Mouse (Mus musculus) monocyte, adult 5-6 weeks (primary cell): ENCODE results near the gene Hmcn2. TPM values are rescaled to one million over a fixed set of nuclear protein-coding genes. Genes with fewer than 3 reads are reported as not detected.
A peak's percentile ranks its signal among the peaks of the same experiment; 100 is the strongest.

Experiments
- ATAC-seq: fragments of 153-309, 156-312 bp; replicated peaks from 2 replicates; pipeline ENCODE4 v1.8.0; 2017; ENCODE audit warnings: mild to moderate bottlenecking; ENCODE audit not compliant: low TSS enrichment, insufficient number of reproducible peaks, severe bottlenecking, poor library complexity, low FRiP score
- total RNA-seq: library from RNA; stranded (forward); fragments of 200-1000, 200-491, 200-594 nt; gene quantifications from 3 replicates; pipeline ENCODE4 v1.2.3, GENCODE M21; 2017

Gene Hmcn2
- not detected in 3 replicates for total RNA-seq

- ATAC-seq = no peak
Observed at GRCm38 (mm10) chr2:31314007-31314465, at the start of gene Hmcn2. TSS of gene Hmcn2 (plus strand) at chr2:31314415.

GRCm38 (mm10) chr2:31267447-31267846 lies 46.8 kb upstream of the Hmcn2 start:
- ATAC-seq = no peak

GRCm38 (mm10) chr2:31268631-31269030 lies 45.6 kb upstream of the Hmcn2 start:
- no peak for ATAC-seq

- ATAC-seq = no peak
Observed at GRCm38 (mm10) chr2:31269188-31269587, 45.0 kb upstream of the Hmcn2 start.

GRCm38 (mm10) chr2:31269847-31270246 lies 44.4 kb upstream of the Hmcn2 start:
- ATAC-seq = no peak

GRCm38 (mm10) chr2:31270470-31270869 lies 43.7 kb upstream of the Hmcn2 start:
- no peak for ATAC-seq

- ATAC-seq = no peak
Observed at GRCm38 (mm10) chr2:31271071-31271470, 43.1 kb upstream of the Hmcn2 start.

- no peak for ATAC-seq
Observed at GRCm38 (mm10) chr2:31274993-31275392, 39.2 kb upstream of the Hmcn2 start.

GRCm38 (mm10) chr2:31277810-31278209 lies 36.4 kb upstream of the Hmcn2 start:
- ATAC-seq = no peak

GRCm38 (mm10) chr2:31278483-31278882 lies 35.7 kb upstream of the Hmcn2 start:
- ATAC-seq = no peak

GRCm38 (mm10) chr2:31281138-31281537 lies 33.1 kb upstream of the Hmcn2 start:
- ATAC-seq = no peak

- ATAC-seq = no peak
Observed at GRCm38 (mm10) chr2:31282266-31282665, 31.9 kb upstream of the Hmcn2 start.

GRCm38 (mm10) chr2:31282880-31283279 lies 31.3 kb upstream of the Hmcn2 start:
- ATAC-seq = no peak

- ATAC-seq = no peak
Observed at GRCm38 (mm10) chr2:31284531-31284930, 29.7 kb upstream of the Hmcn2 start.

GRCm38 (mm10) chr2:31291421-31291820 lies 22.8 kb upstream of the Hmcn2 start:
- ATAC-seq = peak; percentile 63

GRCm38 (mm10) chr2:31294985-31295384 lies 19.2 kb upstream of the Hmcn2 start:
- ATAC-seq = peak; percentile 45; the same call in 1 of the 2 replicates

GRCm38 (mm10) chr2:31296395-31296794 lies 17.8 kb upstream of the Hmcn2 start:
- ATAC-seq = no peak

GRCm38 (mm10) chr2:31297602-31298268 lies 16.5 kb upstream of the Hmcn2 start:
- peak; percentile 85 for ATAC-seq

GRCm38 (mm10) chr2:31298814-31299213 lies 15.4 kb upstream of the Hmcn2 start:
- ATAC-seq = no peak

- ATAC-seq = no peak
Observed at GRCm38 (mm10) chr2:31299266-31299665, 14.9 kb upstream of the Hmcn2 start.

- no peak for ATAC-seq
Observed at GRCm38 (mm10) chr2:31299996-31300395, 14.2 kb upstream of the Hmcn2 start.
